Mouse (Mus musculus): ENCODE results near the gene Sec16b.

Sec16b gene

GRCm38 (mm10) chr1:157514298-157514697 is 7.8 kb downstream of the Sec16b start:
- DNase-seq, result no peak

GRCm38 (mm10) chr1:157516838-157517808 is 10.6 kb downstream of the Sec16b start:
- DNase-seq, result no peak

- DNase-seq, result no peak
These were observed 11.6 kb downstream of the Sec16b start for GRCm38 (mm10) chr1:157518111-157518523.

GRCm38 (mm10) chr1:157519396-157519795 is 12.9 kb downstream of the Sec16b start:
- DNase-seq, result no peak

- no peak for DNase-seq
These were observed 15.8 kb downstream of the Sec16b start for GRCm38 (mm10) chr1:157522322-157522721.

GRCm38 (mm10) chr1:157524775-157525174 is 18.2 kb downstream of the Sec16b start:
- no peak for DNase-seq

- no peak for DNase-seq
These were observed 19.3 kb downstream of the Sec16b start for GRCm38 (mm10) chr1:157525692-157526354.

GRCm38 (mm10) chr1:157526625-157527024 is 20.1 kb downstream of the Sec16b start:
- no peak for DNase-seq

- DNase-seq, result no peak
These were observed 26.4 kb downstream of the Sec16b start for GRCm38 (mm10) chr1:157532826-157533460.

GRCm38 (mm10) chr1:157535571-157535970 is 29.0 kb downstream of the Sec16b start:
- DNase-seq, result no peak

- DNase-seq, result peak; percentile 27
These were observed 29.9 kb downstream of the Sec16b start for GRCm38 (mm10) chr1:157536471-157536870.

- peak; percentile 72 for DNase-seq
These were observed 31.1 kb downstream of the Sec16b start for GRCm38 (mm10) chr1:157537636-157538035.

- DNase-seq, result no peak
These were observed 38.5 kb downstream of the Sec16b start for GRCm38 (mm10) chr1:157545056-157545455.

- DNase-seq, result no peak
These were observed 41.1 kb downstream of the Sec16b start for GRCm38 (mm10) chr1:157547658-157548057.

- no peak for DNase-seq
These were observed 43.2 kb downstream of the Sec16b start for GRCm38 (mm10) chr1:157549721-157550120.

- peak; percentile 67 for DNase-seq
These were observed 46.4 kb downstream of the Sec16b start for GRCm38 (mm10) chr1:157552749-157553451.

GRCm38 (mm10) chr1:157554163-157554562 is 47.6 kb downstream of the Sec16b start:
- DNase-seq, result no peak

GRCm38 (mm10) chr1:157554686-157555530 is 48.4 kb downstream of the Sec16b start:
- DNase-seq, result no peak

- no peak for DNase-seq
These were observed 49.2 kb downstream of the Sec16b start for GRCm38 (mm10) chr1:157555738-157556137.

GRCm38 (mm10) chr1:157556439-157556838 is 49.9 kb downstream of the Sec16b start:
- DNase-seq, result no peak

GRCm38 (mm10) chr1:157558145-157558544 is 51.6 kb downstream of the Sec16b start:
- DNase-seq, result no peak

- no peak for DNase-seq
These were observed 53.5 kb downstream of the Sec16b start for GRCm38 (mm10) chr1:157559986-157560385.
